Mouse (Mus musculus): ENCODE measurements around the gene Atp5g3.
"Not testable (repeated sequence)": the region's sequence is repeated elsewhere in the genome, so short reads cannot be mapped to it uniquely, and the experiment has no call there.

The Atp5g3 gene

DNA sequence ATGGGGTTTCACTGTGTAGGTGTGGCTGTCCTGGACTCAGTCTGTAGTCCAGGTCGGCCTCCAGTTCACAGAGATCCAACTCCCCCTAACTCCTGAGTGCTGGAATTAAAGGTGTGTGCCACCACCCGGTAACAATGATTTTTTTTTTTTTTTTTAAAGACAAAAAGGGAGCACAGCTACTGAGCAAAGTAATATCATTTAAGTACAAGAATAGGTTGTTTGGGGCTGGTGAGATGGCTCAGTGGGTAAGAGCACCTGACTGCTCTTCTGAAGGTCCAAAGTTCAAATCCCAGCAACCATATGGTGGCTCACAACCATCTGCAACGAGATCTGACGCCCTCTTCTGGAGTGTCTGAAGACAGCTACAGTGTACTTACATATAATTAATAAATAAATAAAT is 14.2 kb downstream of the Atp5g3 start:
- not testable (repeated sequence) for DNase-seq (ENCODE audit: low read depth, low spot score)

DNA sequence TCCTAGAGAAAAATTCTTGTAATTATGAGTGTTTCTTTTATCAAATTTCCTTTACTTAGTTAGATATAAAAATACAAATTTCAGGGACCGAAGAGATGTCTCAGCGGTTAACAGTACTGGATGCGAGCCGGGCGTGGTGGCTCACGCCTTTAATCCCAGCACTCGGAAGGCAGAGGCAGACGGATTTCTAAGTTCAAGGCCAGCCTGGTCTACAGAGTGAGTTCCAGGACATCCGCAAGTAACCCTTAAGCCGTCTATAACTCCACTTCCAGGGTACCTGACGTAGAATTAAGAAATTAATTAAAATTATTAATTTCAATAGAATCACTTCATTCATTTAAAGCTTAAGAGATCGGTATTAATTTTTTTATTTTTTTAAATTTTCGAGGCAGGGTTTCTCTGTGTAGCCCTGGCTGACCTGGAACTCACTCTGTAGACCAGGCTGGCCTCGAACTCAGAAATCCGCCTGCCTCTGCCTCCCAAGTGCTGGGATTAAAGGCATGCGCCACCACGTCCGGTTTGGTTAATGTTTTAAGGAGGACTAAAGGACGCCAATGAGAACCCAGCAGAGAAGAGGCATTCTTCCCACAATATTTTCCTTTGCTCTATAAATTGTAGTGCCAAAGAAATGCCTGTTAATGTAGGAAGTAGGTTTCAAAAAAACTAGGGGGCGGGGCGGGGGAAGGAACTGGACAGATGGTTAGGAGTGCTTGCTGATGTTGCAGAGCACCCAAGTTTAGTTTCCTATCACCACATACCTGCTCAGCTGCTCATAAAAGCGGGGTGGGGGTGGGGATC is 17.5 kb downstream of the Atp5g3 start:
- peak; percentile 33 for DNase-seq (ENCODE audit: low read depth, low spot score)

DNA sequence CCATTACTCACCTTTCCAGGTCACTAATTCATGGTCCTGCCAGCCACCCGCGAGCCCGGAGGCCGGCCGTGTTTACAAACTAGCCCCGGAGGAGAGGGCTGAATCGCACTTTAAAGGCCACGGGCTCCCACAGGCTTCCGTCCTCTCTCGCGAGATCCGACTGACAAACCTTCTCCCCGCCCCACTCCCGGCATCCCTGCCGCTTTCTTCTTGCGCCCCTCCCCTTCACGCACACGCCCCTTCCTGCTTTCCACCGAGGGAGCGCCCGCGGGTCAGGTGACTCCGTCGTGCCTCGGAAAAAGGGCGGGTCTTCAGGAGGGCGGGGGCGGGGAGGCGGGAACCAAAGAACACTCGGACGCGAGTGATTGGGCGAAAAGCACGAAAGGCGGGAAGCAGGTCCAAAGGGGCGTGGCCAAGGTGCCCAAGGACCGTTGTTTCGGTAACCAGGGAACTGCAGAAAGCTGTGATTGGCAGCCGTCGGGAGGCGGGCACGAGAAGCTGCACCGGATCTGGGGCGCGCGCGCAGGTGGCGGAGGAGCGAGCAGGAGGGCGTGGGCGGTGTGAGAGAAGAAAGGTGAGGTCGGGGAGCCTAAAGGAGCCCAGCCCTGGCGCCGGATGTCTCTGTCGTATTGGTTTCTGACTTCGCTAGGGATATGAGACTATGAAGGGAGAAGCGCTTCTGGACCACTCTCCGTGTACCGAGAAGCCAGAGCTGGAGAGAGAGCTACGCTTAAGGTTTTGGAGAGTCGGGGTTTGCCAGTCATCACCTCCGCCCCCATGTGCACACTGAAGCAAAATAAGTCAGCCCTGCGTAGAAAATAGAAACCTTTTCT is 18.4 kb downstream of the Atp5g3 start, which contains the start of gene Atf2:
Atf2 (minus strand) TSS at position 176 of the 833 bp plus-strand sequence.
- peak; percentile 99 for DNase-seq (ENCODE audit: low read depth, low spot score)

DNA sequence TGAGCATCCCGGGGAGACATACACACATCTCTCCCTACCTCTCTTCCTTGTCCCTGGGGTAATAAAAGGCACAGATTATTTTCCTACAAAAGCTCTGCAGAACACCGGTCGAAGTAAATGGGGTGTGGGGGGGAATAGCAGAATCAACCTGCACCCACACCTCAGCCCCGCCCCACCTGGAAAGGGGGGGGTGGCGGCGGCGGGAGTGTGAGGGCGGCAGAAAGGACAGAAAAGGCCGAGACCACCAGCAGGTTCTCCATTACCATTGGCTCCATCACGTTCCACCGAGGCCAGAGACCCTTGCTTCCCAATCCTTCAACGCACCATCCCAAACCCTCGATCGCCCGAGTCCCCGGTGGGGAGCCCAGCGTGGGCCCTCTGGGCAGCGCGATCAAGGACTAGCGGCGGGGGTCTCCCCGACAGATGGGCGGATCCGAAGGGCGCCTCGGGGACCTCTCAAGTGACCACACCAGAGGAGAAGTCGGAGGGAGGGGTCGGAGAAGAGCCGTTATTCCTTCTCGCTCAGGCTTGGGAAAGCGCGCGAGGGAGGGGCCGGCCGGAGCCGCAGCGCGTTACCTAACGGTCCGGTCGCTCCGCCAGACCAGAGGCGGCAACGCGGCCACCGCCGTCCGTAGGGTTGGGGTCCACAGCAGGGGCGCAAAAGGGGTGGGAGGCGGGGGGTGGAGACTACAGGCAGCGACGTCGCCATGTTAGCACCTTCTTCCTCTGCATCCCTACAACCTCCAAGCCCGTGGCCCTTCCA is 19.2 kb downstream of the Atp5g3 start:
- no peak for DNase-seq (ENCODE audit: low read depth, low spot score)

DNA sequence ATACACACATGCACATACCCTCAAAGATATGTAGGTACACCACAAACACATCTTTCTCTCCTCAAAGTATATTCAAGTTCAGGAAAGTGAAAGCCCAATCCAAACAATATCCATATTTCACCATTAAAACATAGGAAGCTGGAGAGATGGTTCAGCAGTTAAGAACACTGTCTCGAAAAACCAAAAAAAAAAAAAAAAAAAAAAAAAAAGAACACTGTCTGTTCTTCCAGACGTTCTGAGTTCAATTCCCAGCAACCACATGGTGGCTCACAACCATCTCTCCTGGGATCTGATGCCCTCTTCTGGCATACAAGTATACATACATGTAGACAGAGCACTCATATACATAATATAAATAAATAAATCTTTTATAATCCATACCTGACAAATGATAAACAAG is 25.1 kb downstream of the Atp5g3 start:
- peak; percentile 43 for DNase-seq (ENCODE audit: low read depth, low spot score)

DNA sequence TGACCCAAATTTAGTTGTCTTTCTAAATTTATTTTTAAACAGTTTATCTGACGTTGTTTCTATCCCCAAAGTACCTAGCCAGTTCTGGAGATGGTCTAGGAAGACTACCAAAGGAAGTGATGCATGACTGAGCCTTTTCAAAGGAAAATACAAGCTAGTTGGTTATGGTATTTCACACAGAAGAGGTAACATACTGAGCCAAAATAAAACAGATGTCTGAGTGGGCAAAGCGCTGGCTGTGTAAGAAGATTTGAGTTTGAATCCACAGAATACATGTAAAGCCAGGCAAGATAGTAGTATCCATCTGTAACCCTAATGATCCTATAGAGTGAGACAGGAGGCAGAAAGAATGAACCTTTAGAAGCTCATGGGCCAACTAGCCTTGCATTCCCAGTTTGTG is 33.2 kb downstream of the Atp5g3 start:
- no peak for DNase-seq (ENCODE audit: low read depth, low spot score)

DNA sequence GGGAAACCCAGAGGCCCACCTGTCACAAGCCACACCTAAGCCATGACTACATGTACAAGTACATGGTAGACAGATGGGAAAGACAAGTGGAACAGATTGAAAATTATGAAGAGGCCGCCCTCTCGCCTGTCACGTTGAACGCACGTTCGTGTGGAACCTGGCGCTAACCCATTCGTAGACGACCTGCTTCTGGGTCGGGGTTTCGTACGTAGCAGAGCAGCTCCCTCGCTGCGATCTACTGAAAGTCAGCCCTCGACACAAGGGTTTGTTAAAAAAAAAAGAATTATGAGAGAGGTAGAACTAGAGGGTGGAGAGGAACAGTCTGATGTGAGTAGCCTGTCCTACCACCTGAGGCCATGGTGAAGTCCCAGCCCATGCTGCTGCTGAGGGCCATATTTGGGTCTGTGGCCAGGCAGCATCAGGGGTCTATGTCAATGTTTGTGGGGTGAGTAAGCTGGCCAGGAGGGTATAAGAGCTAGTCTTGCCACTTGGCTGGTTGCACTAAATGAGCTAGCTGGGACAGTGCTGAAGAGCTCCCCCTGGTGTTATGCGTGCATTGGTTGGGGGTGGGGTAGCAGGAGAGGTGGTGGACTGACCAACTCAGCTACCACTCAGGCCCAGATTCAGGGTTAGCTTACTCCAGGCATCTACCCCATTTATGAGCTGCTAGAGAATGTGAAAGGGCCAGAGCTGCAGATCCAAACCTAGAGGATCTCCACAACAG is 43.2 kb downstream of the Atp5g3 start:
- peak; percentile 81 for DNase-seq (ENCODE audit: low read depth, low spot score)

DNA sequence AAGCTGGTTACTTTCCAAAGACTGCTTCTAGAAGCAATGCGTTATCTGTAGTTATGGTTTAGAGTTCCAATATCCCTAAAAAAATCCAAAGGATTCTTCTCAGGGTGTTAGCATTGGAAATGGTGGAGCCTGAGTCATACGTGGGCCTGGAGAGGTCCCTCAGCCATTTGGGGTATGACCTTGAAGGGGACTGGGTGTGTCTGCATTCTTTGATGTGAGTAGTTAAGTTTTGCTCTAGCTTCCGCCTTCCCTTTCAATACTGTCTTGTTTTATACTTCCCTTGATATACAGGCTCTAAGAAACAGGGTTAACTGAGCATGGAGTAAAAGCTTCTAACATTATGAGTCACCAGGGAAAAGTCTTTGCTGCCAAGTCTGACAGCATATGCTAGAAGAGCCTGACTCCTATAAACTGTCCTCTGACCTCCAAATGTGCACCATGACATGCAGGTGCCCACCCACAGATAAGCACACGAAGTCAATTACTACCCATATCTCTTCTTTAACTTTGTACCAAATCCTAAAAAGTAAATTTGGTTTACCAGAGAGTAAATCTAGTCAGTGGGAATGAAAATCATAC is 51.0 kb downstream of the Atp5g3 start:
- peak; percentile 81 for DNase-seq (ENCODE audit: low read depth, low spot score)
